Mouse (Mus musculus) C2C12 (cell line): Measurements from ENCODE around the gene Padi6.

Source experiments
- CEBPB ChIP-seq: IDR thresholded peaks from one replicate; pipeline ENCODE4 v1.6.1; 2011; ENCODE audit warnings: low read depth, mild to moderate bottlenecking, control low read depth, moderate library complexity
- CTCF ChIP-seq: IDR thresholded peaks from one replicate; pipeline ENCODE4 v1.5.1; 2011; ENCODE audit not compliant: control insufficient read depth, insufficient read depth, insufficient read length
- FOSL1 ChIP-seq: IDR thresholded peaks from one replicate; pipeline ENCODE4 v1.8.0; 2011; ENCODE audit warnings: mild to moderate bottlenecking, low read length; ENCODE audit not compliant: poor library complexity, insufficient read depth, severe bottlenecking
- MAX ChIP-seq: IDR thresholded peaks from one replicate; pipeline ENCODE4 v1.6.1; 2011; ENCODE audit warnings: mild to moderate bottlenecking, control low read depth
- MYOD1 ChIP-seq: IDR thresholded peaks from one replicate; pipeline ENCODE4 v1.6.1; 2011; ENCODE audit warnings: low read depth; ENCODE audit not compliant: control insufficient read depth, insufficient read length
- MYOG ChIP-seq: IDR thresholded peaks from one replicate; pipeline ENCODE4 v1.6.1; 2011; ENCODE audit not compliant: control insufficient read depth, insufficient read length; ENCODE audit errors: extremely low read depth
- USF1 ChIP-seq: IDR thresholded peaks from one replicate; pipeline ENCODE4 v1.6.1; 2011; ENCODE audit warnings: low read depth, mild to moderate bottlenecking, control low read depth, moderate library complexity

- no peak for TF ChIP-seq CTCF
- no peak for TF ChIP-seq MYOG
- TF ChIP-seq CEBPB, result no peak
- no peak for TF ChIP-seq MAX
- TF ChIP-seq USF1, result no peak
- no peak for TF ChIP-seq MYOD1
- TF ChIP-seq FOSL1, result no peak
Observed at GRCm38 (mm10) chr4:140688826-140689425, 53.5 kb downstream of the Padi6 start.
